Mouse (Mus musculus): Measurements from ENCODE around the gene Dscaml1.

Gene Dscaml1

DNA sequence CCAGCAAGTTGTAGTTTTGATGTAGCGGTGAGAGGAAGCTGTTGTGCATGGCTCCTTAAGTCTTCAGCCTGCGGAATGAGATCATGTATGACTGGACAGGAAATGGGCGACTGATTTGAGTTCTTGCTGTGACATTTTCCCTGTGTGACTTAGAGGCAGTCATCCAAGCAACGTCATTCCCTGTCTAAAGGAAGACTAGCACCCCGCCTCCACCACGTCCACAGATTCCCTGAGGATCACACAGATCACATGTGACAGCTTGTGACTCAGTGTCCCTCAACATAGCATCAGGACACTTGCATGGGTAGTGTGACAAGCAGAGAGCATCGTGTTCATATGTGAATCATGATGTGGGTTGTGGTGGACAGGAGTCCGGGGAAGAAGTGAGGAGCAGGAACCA, 147.6 kb downstream of the Dscaml1 start:
- peak; percentile 21 for DNase-seq

DNA sequence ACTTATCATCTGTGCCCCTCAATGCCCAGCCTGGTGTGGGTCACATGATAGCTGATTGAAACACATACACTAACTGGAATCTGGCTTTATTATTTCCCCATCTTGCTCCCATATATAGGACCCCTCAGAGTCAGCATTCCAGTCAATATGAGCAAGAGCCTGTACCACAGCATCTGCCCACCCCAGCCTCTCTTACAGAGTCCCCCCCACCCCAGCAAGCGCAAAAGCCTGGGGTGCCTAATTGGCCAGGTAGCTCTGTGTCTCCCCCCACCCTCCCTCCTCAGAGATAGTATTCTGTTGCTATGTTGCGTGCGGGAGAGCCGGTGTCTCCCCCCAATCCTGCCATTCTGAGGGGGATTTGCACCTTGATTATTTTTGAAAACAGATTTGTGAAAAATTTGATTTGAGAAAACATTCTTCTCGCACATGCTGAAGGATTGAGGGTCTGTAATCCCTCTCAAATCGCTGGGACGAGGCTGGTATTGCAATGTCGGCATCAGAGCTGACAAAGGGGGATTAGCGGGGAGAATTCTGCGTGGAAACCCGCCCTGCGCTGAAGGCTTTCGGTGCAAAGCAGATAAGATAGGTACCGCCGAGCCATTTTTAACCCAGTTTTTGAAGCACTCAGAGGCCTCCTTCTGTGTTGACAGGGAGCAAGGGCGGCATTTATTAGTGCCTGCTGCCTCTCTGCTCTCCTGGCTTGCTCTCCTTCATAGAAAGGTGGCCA, 153.8 kb downstream of the Dscaml1 start:
- no peak for DNase-seq

DNA sequence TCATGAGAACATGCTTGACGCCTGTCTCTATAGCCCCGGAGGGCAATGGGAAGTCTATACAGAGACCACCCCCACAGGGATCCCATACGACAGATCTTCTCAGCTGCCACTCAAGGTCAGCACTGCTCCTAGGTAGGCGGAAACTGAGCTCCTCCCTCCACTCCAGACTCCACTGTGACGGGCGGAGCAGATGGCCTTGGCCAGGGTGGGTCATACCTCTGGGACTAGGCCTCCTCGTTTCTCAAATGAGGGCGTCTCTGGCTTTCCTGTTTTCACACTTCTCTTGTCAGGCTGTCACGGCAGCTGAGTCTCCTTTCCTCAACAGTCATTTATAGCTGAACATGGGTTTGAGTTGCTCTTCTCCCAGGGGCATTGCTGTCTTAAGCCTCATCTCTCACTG, 160.0 kb downstream of the Dscaml1 start:
- DNase-seq = no peak

DNA sequence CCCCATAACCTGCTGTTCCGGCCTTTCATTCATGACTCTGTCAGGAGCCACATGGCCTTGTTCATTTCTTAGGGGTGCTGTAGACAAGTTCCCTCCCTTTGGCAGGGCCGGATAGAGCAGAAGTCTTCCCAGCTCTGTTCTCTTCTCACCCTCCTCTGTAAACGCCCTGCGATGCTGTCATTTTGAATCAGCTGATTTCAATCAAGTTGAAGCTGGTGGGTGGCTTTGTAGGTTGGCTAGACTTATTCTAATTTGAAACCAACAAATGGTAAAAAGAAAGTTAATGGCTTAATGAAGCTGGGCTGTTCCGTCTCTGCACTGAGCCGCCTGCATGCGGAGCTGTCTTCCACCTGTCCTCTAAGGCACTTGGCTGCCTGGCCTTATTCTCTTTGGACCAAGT, 161.3 kb downstream of the Dscaml1 start:
- DNase-seq = no peak

DNA sequence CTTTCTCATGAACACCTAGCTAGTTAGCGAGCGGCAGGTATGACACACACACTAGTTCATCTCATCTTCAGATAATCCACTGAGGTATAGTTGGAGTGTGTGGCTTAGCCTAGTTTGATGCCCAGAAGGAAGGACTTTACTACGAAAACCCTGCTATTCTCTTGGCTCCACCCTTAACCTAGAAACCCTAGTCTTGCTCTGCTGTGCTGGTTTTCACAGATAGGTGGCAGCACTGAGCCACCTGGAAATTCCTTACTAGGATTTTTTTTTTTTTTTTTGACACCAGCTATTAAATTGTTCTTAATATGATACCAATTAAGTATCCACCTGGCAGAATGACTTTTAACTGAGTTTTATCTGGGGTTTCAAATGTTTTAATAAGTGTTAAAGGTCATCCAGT, 163.4 kb downstream of the Dscaml1 start:
- peak; percentile 69 for DNase-seq

DNA sequence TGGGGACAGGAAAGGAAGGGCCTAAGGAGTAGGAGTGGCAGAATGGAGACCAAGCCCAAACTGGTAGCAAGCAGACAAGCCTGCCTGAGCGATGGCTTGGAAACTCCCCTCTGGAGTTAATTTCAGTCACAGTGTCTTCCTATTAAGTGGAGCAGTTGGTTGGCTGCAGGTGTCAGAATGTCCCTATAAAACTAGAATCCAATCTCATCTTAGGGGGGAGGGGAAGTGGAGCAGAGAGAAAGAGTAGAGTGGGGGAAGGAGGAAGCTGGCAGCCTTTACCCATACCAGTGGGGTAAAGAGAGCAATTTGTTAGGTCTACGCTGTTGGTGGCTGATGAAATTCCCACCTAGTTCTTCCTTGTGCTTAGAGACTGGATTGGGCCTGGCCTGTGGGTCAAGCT, 164.6 kb downstream of the Dscaml1 start:
- DNase-seq = no peak

DNA sequence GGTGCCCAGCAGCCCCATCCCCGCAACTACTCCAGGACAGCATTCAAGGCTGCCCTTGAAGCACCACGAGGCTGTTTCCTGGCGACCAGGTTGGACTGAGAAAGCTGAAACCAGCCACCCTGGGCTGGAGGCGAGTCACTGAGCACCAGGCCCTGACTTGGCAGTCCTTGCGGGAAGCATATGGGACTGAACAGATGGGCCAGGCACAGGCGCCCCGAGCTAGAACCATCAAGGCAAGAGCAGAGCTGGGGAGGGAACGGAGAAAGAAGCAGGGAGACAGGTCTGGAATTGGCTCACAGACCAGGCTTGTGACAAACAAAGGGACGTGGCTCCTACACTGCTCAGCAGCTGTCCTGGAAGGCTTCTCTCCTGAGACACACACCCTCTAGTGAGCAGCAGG, 165.9 kb downstream of the Dscaml1 start:
- DNase-seq = no peak

DNA sequence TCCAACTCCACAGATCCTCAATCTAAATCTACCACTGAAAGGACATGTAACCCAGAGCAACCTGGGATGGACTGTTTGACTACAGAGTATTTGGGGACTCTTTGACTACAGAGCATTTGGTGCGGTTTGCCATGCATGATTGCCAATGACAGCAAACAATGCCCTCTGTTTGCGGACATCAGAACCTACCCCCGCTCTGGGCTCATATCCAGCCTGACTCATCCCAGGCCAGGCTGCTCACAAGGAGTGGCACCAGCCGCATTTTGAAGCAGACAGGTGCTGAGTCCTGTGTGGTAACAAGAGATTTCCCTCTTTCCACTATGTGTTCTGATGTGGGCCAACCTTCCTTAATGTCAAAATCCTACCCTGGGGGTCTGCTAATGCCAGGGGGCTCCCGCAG, 171.7 kb downstream of the Dscaml1 start:
- DNase-seq = no peak

DNA sequence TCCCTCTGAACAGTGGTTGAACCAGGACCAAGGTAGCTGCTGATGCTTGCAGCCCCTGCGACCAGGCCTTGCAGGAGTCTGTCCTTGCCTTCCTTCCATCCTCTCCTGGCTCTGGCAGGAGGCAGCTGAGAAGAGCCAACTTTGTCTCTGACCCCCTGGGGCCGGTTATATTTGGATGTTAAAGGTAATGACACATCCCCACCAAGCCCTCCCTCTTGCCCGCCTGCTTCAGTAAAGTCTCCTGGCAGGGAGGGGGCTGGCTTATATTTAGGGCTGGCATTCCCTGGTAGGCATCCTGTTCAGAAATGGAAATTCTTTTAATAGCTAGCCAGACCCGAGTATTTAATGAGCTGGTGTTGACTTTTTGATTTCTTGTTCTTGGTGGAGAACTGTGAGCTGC, 172.9 kb downstream of the Dscaml1 start:
- no peak for DNase-seq

DNA sequence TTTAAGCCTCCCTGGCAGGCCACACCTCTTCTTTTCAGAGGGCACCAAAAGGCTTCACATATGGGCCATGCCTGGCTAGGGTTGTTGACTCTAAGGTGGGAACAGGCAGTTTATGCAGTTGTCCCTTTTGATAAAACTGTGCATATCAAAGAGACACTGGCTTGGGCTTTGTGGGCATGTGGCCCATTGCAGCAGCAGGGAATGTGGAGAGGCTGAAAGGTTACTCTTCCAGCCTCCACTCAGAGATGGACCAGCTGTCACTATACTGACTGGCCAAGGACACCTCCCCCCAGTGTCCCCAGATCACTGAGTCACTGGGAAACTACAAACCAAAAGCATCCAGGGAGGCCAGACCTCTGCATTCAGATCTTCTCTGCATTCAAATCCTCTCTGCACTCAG, 180.9 kb downstream of the Dscaml1 start:
- peak; percentile 57 for DNase-seq

DNA sequence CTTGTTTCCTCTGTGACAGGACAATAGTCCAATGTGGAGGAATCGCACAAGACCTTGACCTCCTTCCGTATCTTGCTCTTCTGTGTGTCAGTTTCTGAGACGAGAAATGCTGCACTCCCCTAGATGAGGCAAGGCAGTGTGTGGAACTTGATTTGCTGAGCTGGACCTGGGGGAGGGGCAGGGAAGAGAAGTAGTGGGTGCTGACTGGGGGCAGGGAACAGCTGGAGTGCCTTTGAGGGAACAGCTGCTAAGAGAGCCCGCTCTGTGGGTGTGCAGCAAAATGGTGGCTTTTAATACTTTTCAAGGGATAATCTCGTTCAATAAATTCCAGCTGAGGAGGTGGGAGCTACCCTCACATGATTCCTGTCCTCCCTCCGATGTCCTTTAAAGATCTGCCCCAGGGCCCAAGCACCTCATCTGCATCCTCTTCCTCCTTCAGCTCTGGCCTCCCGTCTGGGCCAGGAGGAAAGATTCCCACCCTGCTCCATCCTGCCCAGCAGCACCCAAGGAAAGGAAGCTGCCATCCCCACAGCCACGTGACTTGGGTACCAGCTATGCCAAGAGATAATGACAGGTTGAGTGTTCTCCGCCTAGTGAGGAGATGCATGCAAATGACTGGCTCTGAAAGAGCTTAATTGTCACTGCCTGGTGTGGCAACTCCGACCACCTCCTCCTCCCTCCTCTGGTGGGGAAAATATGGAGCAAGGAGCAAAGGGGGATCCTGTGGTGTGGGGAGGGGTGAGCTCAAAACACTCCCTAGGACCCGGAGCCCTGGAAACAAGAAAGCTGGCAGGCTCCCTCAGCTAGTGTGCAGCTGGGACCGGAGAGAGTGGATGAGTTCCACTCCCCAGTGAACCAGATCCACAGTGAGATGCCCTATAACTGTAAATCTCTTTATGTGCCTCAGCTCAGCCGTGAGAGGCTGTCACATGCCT, 181.9 kb downstream of the Dscaml1 start:
- peak; percentile 63 for DNase-seq

DNA sequence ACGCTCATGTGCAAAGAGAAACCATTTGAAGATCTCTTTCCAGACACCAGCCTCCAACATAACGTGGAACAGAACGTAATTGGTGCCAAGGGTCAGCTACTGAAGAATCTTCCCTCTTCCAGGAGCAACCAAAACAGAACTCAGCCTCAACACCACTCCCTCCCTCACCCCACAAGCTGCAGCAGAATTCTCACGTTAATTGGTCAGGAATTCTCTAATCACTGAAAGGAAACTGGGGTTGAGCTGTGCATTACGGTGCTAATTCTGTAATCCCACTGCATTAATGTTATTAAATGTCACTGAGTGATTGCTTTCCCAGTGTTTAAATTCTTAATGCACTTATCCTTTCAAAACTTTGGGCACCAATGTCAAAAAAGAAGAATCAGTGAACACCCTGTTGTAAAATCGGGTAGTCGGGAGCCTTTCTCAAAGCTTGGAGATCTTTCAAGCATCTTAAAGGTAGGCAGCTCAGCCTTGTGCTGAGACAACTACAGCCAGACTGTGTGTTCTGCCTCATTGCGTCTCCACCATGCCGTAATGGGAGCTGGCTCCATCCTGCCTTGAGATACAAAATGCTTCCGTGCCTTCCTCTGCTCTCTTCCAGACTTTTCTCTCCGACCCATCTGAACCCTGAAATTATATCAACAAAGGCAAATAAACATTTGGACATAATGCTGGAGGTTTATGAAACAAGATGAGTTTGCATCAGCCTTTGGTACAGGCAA, 184.1 kb downstream of the Dscaml1 start:
- no peak for DNase-seq

DNA sequence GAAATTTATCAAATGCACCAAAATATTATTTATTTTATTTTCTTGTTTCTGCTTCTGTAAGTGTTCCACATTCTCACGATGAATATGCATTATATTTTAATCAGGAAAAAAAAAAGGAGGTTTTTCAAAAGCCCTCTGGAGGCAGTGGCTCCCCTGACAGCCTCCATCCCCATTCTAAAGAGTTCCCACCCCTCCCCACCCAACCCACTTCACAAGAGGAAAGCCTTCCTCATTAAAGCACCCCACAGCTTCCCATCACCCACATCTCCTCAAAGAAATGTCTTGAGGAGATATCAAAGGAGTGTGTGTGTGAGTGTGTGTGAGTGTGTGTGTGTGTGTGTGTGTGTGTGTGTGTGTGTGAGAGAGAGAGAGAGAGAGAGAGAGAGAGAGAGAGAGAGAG, 188.2 kb downstream of the Dscaml1 start:
- DNase-seq = no peak

DNA sequence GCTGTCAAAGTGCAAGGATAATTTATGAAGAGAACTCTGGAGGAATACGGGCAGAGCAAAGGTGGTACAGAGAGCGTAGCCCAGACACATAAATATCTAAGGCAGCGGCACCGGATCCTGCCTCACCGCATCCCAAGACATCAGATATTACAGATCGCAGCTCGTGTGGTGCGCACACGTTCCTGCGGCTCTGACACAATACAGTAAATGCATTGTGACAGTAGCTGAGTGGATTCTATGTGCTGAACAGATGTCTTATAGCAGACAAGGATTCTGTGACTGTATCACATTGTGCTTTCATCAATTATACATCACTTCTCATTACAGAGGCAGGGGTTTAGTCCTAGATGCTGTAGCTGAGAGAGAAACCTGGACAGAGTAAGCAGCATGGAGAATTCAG, 191.5 kb downstream of the Dscaml1 start:
- DNase-seq = no peak

DNA sequence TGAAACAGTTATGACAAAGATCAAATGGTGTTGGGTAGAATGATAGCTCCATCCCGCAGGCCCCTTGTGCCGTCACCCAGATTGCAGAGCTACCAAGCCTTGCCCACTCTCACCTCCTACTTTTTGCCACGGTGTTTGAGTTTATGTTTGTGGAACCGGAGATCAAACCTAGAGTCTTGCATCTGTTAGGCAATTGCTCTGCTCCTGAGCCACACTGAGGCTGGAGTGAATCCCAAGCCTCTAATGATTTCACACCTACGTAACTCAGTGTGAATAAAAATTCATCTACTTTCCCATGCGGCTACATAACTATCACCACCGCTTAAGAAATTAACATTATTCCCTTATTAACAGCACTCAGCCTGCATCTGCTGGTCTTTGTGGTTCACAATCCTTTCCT, 192.0 kb downstream of the Dscaml1 start:
- no peak for DNase-seq

DNA sequence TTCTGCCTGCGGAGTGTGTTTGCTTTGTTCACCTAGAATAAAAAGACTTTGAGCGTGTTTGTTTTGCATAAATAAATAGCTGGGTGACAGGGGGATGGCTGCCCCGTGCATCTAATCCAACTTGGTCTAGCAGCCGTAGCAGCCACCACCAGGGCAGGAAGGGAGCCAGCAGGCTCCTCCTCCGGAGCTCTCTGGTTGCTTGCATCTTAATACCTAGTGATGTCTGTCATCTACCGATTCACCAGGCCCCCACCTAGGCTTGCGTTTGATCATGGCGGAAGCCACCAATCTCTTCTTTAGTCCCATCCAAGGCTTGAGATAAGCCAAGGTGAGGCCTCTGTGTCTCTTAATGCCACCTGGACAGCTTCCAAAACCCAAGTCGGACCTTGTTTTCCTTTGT, 193.6 kb downstream of the Dscaml1 start:
- no peak for DNase-seq

DNA sequence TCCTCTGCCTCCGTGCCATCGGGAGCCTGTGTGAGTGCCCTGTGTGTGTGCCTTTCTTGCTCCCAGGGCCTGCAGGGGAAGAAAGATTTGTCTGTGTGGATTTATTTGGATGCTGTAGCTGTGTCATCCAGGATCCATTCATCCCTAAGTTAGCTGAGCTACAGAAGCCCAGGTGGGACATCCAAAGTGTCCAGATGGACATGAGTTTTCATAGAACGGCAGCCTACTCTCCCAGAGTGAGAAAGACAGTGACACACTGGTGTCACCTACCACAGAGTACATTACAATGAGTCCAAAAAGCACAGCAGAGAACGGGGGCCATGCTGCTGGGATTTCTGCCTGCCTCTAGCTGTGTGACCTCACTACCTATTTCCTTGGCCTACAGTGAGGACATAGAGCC, 194.5 kb downstream of the Dscaml1 start:
- no peak for DNase-seq

DNA sequence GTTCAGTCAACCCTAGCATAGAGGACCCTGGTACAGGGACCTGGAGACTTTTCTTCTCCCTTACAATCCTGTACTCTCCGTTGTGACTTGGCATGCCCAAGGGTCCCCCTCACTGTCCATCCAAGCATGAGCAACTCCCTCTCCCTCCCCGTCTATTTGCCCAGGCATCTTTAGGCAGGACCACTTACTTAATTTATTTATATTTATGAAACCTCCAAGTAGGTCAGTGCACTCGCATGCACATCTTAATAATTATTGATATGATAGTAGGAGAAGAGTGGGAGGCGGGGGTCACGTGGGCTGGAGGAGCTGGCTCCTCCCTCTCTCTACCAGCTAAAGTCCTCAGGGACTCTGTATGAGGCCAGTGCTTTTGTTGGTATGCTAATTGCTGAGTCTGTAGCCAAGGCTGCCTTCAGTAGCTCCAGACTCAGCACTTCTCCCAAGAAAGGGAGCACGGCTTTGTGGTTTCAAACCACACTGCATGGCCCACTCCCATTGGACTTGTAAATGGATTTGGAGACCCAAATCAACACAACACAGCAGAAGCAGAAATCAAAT, 199.5 kb downstream of the Dscaml1 start:
- no peak for DNase-seq

DNA sequence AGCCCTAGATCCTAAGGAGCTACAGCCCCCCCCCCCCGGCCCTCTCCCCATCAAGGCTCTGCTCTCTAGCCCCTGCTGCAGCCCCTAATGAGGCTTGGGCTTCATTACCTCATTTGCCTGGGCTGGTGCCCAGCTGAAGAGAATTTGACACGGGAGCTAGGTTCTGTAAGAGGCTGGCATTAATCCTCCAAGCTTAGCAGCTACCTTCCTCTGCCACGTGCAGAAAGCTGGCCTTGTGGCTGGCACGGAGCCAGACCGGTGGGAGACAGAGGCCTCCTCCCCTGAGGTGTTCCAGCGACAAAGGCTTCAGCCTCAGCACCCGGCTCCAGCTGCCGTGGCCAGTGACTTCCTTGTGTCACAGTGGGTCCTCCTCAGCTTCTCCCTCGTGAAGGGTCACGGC, 206.1 kb downstream of the Dscaml1 start:
- peak; percentile 62 for DNase-seq

DNA sequence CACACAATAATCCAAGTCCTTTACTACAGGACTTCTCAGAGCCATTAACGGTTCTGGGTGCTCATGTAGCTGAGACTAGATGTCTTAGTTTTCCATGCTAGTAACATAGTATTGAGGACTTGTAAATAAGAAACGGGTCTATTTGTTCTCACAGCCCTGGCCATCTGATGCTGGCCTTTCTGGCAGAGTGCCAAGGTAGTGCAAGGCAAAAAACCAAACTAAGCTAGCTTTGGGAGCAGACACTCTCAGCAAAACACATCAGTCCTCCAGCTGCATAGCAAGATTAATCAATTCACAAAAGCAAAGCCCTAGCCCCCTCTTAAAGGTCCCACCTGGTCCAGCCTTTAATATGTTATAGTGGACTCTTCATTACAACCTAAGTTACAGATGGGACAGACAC, 206.6 kb downstream of the Dscaml1 start:
- peak; percentile 59 for DNase-seq

DNA sequence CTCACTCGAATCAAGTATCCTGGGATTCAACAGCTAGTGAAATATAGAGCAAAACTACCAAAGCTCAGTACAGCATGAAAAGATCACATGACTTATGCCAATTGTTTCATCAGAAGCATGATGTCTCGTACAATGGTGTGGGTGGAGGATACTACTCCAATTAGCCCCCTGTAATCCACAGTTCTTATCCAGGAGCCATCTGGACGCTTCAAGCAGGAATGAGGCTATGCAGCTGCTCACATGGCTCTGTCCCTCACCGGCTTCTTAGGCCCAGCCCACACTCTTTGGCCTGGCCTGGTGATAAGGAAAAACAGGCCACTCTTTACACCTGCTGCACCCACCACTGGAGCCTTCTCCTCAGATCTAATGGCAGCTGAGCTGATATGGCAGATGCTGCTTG, 208.6 kb downstream of the Dscaml1 start:
- DNase-seq = no peak

DNA sequence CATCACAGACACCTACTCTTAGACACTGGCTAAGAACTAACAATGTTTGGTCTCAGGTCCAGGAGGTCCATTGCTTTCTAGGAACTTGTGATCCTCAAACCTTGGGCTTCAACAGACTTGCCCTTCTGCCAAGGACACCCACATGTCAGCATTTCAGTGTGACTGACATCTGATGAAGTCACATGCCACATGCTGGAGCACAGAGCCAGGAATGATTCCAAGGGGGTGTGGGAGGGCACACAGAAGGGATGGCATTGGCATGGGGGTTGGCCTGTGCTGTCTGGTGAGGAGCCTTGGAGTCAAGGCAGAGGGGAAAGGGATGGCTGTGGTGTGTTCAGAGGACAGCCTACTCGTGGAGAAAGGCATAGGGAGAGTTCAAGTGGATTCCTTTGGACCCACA, 210.9 kb downstream of the Dscaml1 start:
- no peak for DNase-seq

DNA sequence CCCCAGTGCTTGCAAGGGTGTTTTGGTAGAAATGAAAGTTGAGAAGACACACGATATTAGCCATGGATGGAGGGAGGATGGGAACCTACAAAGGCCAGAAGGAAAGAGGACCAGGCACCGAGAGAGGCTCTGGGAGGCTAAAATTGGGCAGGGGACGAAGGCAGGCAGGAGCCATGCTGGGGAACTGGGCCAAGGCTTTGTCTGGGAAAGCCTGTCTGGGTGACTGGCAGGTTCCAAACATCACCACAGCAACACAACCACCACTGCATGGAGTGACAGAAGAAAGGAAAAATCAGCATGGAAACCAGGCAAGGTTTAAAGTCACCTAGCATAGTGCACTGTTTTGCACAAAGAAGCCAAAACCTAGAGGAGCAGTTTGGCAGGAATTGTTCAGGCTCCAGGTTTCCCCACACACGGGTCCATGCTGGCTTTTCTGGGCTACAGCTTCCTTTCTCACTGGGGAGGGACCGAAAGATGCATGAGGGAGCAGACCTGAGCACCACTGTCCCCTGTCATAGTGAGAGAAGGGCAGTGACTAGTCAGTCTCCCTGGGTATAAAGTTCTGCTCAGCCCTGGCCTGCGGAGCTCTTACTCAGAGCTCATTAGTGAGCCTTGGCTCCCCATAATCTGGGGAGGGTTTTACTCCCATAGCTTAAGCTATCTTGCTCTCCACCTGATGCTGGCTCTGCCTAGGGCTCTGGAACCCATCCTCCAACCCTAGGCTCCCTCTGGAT, 211.9 kb downstream of the Dscaml1 start:
- no peak for DNase-seq

All from kidney, postnatal 10 days (tissue).